Mouse (Mus musculus) 3T3-L1 (cell line): Measurements from ENCODE around the gene Clnk.
A peak's percentile ranks its signal among the peaks of the same experiment; 100 is the strongest.

Experiments
- DNase-seq: peaks from one replicate; pipeline ENCODE4 v3.0.0-alpha.2; 2015; ENCODE audit warnings: low read depth, low spot score

The Clnk gene

DNA sequence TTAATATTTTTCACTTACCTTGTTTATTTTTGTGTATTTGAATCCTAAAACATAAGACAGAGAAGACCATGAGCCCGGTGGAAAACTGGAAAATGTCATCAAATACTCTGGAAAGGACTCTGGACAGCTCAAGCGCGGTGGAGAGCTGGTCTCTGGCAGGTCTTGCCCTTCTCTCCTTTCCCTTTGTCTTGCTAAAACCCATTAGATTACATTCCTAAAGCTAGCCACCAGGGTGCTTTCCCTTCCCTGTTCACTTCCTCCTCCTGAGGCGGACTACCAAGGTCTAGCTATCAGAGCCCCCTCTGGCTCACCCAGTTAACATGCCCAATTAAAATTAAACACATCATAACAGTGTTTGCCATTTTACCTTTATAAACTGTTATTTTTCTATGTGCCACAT is 123.9 kb downstream of the Clnk start:
- DNase-seq, result no peak

GRCm38 (mm10) chr5:38708940-38709581 is 167.6 kb downstream of the Clnk start:
- no peak for DNase-seq

DNA sequence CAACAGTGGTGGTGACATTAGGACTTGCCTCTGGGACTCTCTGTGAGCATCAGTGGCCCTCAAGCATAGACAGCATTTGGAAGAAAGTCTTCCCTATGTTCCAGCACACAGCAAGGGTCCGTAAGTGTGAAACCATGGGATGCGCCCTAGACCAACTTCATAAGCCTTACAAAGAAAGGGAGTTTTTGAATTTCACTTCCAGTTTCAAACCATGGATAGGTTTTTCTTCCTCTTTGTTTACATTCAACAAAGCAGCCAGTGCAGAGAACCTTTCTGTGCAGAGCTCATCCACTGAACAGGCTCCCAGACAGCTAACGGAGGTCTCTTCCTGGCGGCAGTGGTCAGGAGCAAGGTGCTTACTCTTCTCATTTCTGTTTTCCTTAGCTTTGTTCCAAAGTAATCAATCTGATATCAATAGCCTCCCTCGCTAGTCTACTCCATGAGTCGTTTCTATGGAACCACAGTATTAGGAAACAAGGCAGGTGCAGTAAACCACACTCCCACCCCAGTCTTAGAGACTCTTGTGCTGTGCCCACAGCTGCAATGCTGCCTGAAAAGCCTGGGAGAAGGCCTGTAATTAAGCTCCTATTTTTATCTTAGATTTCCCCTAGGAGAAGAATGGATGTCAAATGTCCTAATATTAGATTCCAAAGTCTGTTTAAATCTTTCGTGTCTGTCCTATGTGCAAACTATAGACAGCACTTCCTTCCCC is 169.1 kb downstream of the Clnk start:
- no peak for DNase-seq

- no peak for DNase-seq
Measured at GRCm38 (mm10) chr5:38702941-38703340, 173.7 kb downstream of the Clnk start.

DNA sequence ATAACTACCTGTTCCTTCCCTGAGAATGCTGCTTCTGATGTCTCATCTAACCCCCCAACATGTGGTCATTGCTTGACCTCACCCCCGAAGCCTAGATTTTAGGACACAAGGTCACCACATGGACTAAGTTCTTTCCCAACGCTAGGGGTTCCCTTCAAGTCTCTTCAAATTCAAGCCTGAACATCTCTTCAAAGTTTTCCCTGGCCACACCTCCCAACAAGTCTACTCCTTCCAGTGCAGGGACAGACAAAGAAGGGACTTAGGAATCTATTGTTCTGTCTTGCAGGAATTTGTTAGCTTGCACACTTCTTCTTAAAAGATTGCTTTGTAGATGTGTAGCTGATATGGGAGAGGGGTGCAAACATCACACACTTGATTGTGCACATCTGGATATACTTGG is 174.5 kb downstream of the Clnk start:
- no peak for DNase-seq

- DNase-seq, result no peak
Measured at GRCm38 (mm10) chr5:38698466-38698865, 178.1 kb downstream of the Clnk start.

DNA sequence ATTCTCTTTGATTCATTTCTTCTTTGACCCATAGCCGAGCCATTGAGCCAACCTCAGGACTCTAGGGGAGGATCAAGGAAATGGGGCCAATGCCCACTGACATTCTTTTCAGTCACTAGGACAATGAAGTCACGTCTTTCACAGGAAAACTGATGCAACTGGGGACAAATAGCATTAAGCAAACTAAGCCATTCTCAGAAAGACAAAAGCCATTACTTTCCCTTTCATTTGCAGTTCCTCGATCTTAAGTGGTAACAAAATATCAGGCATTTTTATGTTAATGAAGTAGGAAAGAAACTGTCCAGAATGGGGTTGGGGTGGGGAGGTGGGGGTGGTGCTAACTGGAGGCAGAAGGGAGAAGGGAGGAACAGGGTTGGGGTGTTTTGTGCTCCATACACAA is 178.6 kb downstream of the Clnk start:
- peak; percentile 13 for DNase-seq

DNA sequence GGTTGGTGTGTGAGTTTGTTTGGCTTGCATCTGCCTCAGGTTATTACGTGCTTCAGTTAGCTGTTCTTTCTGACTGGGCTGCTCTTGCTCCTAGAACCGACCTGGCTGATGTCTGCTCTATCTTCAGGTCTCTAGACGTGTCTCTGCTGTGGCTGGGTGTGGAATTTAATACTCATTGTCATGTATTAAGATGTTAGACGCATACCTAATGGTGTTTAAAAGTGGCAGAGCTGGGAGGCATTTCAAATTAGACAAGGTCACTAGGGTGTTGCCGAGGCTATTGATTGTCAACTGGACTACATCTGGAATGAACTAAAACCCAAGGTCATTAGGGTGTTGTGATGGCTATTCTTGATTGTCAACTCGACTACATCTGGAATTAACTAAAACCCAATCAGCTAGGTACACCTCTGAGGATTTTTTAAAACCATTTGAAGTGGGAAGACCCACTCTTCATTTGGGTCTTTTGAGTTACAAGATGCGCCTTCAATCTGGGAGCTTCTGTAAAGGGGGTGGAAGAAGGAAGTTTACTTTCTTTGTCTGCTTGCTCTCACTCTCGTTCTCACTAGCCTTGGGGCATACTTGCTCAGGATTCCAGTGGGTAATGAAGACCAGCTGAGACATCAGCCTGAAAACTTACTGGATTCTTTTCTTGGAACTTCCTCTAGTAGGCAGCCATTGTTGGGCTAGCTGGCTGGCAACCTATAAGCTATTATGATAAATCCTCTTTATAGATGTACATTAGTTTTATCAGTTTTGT is 179.8 kb downstream of the Clnk start:
- peak; percentile 71 for DNase-seq

DNA sequence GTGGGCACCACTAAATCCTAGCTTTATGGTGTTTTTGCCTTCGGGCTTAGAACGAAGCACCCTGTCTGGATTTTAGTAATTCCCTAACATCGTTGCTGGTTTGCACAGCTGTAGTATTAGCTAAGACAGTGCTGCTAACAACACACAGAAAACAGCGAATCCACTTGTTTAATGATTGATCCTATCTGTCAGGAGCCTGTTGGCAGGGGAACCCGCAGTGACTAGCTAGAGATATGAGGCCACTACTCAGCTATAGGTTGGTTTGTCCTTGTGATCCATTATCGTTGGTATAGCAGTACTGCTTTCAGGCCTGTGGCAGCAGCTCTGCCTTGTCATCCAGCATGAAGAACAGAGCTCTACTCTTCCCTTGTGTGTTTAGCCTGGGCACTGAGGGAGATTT is 183.8 kb downstream of the Clnk start:
- DNase-seq, result no peak

GRCm38 (mm10) chr5:38689186-38689585 is 187.4 kb downstream of the Clnk start:
- no peak for DNase-seq

- DNase-seq, result no peak
Measured at GRCm38 (mm10) chr5:38687694-38688093, 188.9 kb downstream of the Clnk start.

DNA sequence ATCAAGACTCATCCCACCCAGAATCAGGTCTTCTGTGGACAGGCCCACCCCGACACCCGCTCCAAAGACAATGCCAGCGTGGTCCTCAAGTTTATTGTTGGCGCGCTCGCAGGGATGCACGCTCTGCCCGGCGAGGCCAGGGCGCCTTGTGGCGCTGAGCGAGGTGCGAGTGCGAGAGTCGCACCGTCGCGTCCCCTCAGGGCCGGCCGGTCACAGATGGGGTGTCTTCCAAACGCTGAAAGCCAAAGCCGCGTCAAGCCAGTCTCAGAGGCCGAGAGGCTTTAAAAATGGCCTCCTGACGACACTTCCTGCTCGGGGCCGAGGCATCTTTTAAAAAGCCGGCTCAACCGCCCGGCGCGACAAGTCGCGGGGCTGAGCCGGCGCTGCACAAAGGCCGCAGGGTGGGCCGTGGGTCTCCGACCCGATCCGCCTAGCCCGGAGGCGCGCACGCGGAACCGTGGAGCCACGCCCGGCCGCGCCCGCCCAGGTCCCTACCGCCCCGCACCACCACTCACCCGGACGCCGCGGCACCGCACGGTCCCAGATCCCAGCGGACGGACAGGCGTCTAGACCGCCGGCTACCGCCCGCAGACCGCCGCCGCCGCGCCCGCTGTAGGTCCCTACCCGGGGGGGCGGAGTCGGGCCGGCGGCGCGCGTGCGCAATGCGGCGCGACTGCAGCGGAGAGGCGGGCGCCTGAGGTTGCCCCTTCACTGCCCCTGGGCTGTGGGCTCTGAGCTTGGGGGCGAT is 192.3 kb downstream of the Clnk start, which contains the start of gene Zfp518b:
TSS of gene Zfp518b (minus strand) at position 663 of the 748 bp plus-strand sequence.
- DNase-seq, result peak; percentile 56

- DNase-seq, result no peak
Measured at GRCm38 (mm10) chr5:38658836-38659235, 217.8 kb downstream of the Clnk start.
